Mouse (Mus musculus): ENCODE data around the gene Col25a1.

DNA sequence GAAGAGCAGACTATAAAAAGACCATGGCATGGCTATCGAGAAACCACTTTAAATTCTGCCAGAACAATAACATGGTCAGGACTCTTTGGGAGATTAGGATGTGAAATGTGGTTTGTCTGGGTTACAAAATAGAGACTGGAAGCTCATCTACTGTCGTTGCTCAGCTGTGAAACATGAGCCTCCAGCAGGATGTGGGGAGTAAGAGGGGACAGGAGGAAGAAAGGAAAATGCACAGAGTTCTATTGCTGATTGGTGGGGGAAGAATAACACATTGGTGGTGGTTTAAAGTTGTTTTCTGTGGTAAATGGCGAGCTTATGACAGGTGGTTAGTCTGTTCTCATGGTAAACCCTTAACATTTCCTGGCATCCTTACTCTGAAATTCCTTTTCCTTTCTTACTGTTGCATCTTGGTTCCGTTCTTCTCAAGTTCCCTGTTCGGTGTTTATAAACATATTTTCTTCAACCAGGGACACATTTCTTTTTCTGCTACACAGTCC, 87.0 kb downstream of the Col25a1 start:
- TF ChIP-seq POLR2A (IDR thresholded peaks at IDR 0.05; ENCODE audit: borderline replicate concordance, insufficient read depth, low read length) = no peak
- no peak for TF ChIP-seq CTCF (IDR thresholded peaks at IDR 0.05; ENCODE audit: borderline replicate concordance, insufficient read depth, low read depth, low read length)
